Mouse (Mus musculus) hindbrain, embryonic 14.5 days (tissue): Measurements from ENCODE around the gene Ubfd1. TPM values are rescaled to one million over a fixed set of nuclear protein-coding genes. Genes with fewer than 3 reads are reported as not detected.

Source experiments
- ATAC-seq: fragments of 200-750 bp; cut with Nextera tagmentation; 2 replicates; pipeline ENCODE4 v1.8.0; 2017; ENCODE audit warnings: moderate number of reproducible peaks, mild to moderate bottlenecking, moderate TSS enrichment, moderate library complexity; ENCODE audit not compliant: low FRiP score
- DNase-seq: peaks from one replicate; pipeline ENCODE4 v3.0.0-alpha.2; 2015; ENCODE audit warnings: low spot score
- H3K27ac ChIP-seq: fragments of 300-500 bp; sonication (generic); 2 replicates; pipeline ENCODE4 v1.5.1; 2014; ENCODE audit warnings: mild to moderate bottlenecking, moderate library complexity
- H3K27me3 ChIP-seq: fragments of 300-500 bp; sonication (generic); 2 replicates; pipeline ENCODE4 v1.6.1; 2014; ENCODE audit warnings: mild to moderate bottlenecking, low read length, mixed read lengths; ENCODE audit not compliant: control insufficient read depth, insufficient read depth
- H3K36me3 ChIP-seq: fragments of 300-500 bp; sonication (generic); replicated peaks from 2 replicates; pipeline ENCODE4 v1.6.1; 2014; ENCODE audit not compliant: control insufficient read depth, insufficient read depth
- H3K4me1 ChIP-seq: fragments of 300-500 bp; sonication (generic); replicated peaks from 2 replicates; pipeline ENCODE4 v1.6.1; 2014; ENCODE audit warnings: antibody characterized with exemption, low read length, mixed read lengths; ENCODE audit not compliant: control insufficient read depth, insufficient read depth
- H3K4me2 ChIP-seq: fragments of 300-500 bp; sonication (generic); replicated peaks from 2 replicates; pipeline ENCODE4 v1.6.1; 2014; ENCODE audit warnings: mild to moderate bottlenecking, moderate library complexity
- H3K4me3 ChIP-seq: fragments of 300-500 bp; sonication (generic); replicated peaks from 2 replicates; pipeline ENCODE4 v1.5.1; 2014; ENCODE audit warnings: mild to moderate bottlenecking, low read length
- H3K9ac ChIP-seq: fragments of 300-500 bp; sonication (generic); 2 replicates; pipeline ENCODE4 v1.6.1; 2014
- H3K9me3 ChIP-seq: fragments of 300-500 bp; sonication (generic); 2 replicates; pipeline ENCODE4 v1.6.1; 2016; ENCODE audit warnings: low read length; ENCODE audit not compliant: control insufficient read depth
- WGBS: fragments of 180-500 bp; shearing (Covaris S2); extraction: QIAGEN DNeasy Blood & Tissue Kit; methylation state at CpG from one replicate; pipeline ENCODE4 v1.1.7; 2014; 5-methylcytosine and 5-hydroxymethylcytosine counted together
- polyA plus RNA-seq: library from polyadenylated mRNA; unstranded; fragments of >200 nt; fragmentation: Nextera tagmentation; extraction: Ambion mirVana; gene quantifications from 2 replicates; pipeline ENCODE4 v1.2.1, GENCODE M21; 2014

Ubfd1 gene
- polyA plus RNA-seq, 1 experiment from 2014 or later, result 104 TPM

GRCm38 (mm10) chr7:122045181-122045634 lies 21.8 kb upstream of the Ubfd1 start:
- Histone ChIP-seq H3K4me1 (no peaks in the 10 kb centered on the region), H3K4me2 (no peak overlapping the region), H3K4me3 (no peak overlapping the region), H3K36me3 (peaks cover 55% of the 10 kb centered on the region), H3K9ac (no peak overlapping the region), H3K9me3 (no peaks in the 10 kb centered on the region), H3K27me3 (no peaks in the 10 kb centered on the region), H3K27ac (no peak overlapping the region)
- WGBS, result 94% methylated on average over 4 of the region's 4 CpGs
- DNase-seq (no peak), ATAC-seq (no peak)

- ATAC-seq, result no peak
- peaks cover 56% of the 10 kb centered on the region for H3K36me3 ChIP-seq
- WGBS, result 88% methylated on average over 1 of the region's 1 CpGs
- H3K4me3 ChIP-seq, result no peak overlapping the region
- no peaks in the 10 kb centered on the region for H3K4me1 ChIP-seq
- H3K9ac ChIP-seq, result no peak overlapping the region
- no peak overlapping the region for H3K4me2 ChIP-seq
- DNase-seq, result no peak
- H3K9me3 ChIP-seq, result no peaks in the 10 kb centered on the region
- H3K27me3 ChIP-seq, result no peaks in the 10 kb centered on the region
- H3K27ac ChIP-seq, result no peak overlapping the region
Observed at GRCm38 (mm10) chr7:122045711-122046110, 21.3 kb upstream of the Ubfd1 start.

GRCm38 (mm10) chr7:122046813-122047212 lies 20.2 kb upstream of the Ubfd1 start:
- Histone ChIP-seq H3K4me2 (no peak overlapping the region), H3K27ac (no peak overlapping the region), H3K9me3 (no peaks in the 10 kb centered on the region), H3K4me1 (no peaks in the 10 kb centered on the region), H3K4me3 (no peak overlapping the region), H3K9ac (no peak overlapping the region), H3K27me3 (no peaks in the 10 kb centered on the region), H3K36me3 (peaks cover 53% of the 10 kb centered on the region)
- 94% methylated on average over 2 of the region's 2 CpGs for WGBS
- ATAC-seq, result no peak
- DNase-seq, result no peak

- H3K4me2 ChIP-seq, result no peak overlapping the region
- no peak for ATAC-seq
- DNase-seq, result no peak
- H3K27me3 ChIP-seq, result no peaks in the 10 kb centered on the region
- 96% methylated on average over 9 of the region's 9 CpGs for WGBS
- no peak overlapping the region for H3K27ac ChIP-seq
- H3K4me1 ChIP-seq, result no peaks in the 10 kb centered on the region
- H3K4me3 ChIP-seq, result no peak overlapping the region
- H3K36me3 ChIP-seq, result peaks cover 49% of the 10 kb centered on the region
- H3K9ac ChIP-seq, result no peak overlapping the region
- H3K9me3 ChIP-seq, result no peaks in the 10 kb centered on the region
Observed at GRCm38 (mm10) chr7:122048191-122048590, 18.8 kb upstream of the Ubfd1 start.

- H3K9ac ChIP-seq, result no peak overlapping the region
- H3K27me3 ChIP-seq, result no peaks in the 10 kb centered on the region
- H3K4me2 ChIP-seq, result no peak overlapping the region
- H3K4me3 ChIP-seq, result no peak overlapping the region
- peaks cover 58% of the 10 kb centered on the region for H3K36me3 ChIP-seq
- ATAC-seq, result no peak
- H3K27ac ChIP-seq, result no peak overlapping the region
- WGBS, result 93% methylated on average over 1 of the region's 1 CpGs
- DNase-seq, result no peak
- no peaks in the 10 kb centered on the region for H3K4me1 ChIP-seq
- H3K9me3 ChIP-seq, result no peaks in the 10 kb centered on the region
Observed at GRCm38 (mm10) chr7:122050834-122051233, 16.1 kb upstream of the Ubfd1 start.

GRCm38 (mm10) chr7:122056633-122057032 lies 10.3 kb upstream of the Ubfd1 start:
- H3K4me3 ChIP-seq, result no peak overlapping the region
- H3K9ac ChIP-seq, result no peak overlapping the region
- no peak for ATAC-seq
- DNase-seq, result no peak
- no peak overlapping the region for H3K27ac ChIP-seq
- peaks cover 42% of the 10 kb centered on the region for H3K36me3 ChIP-seq
- H3K27me3 ChIP-seq, result no peaks in the 10 kb centered on the region
- WGBS, result 94% methylated on average over 5 of the region's 5 CpGs
- H3K4me2 ChIP-seq, result no peak overlapping the region
- H3K4me1 ChIP-seq, result no peaks in the 10 kb centered on the region
- no peaks in the 10 kb centered on the region for H3K9me3 ChIP-seq

- no peaks in the 10 kb centered on the region for H3K9me3 ChIP-seq
- no peak overlapping the region for H3K9ac ChIP-seq
- ATAC-seq (no peak), DNase-seq (no peak)
- no peak overlapping the region for H3K4me3 ChIP-seq
- WGBS, result 85% methylated on average over 1 of the region's 1 CpGs
- H3K36me3 ChIP-seq, result peaks cover 38% of the 10 kb centered on the region
- H3K4me2 ChIP-seq, result peak overlapping the region; percentile 68
- H3K27ac ChIP-seq, result no peak overlapping the region
- H3K27me3 ChIP-seq, result no peaks in the 10 kb centered on the region
- peaks cover 25% of the 10 kb centered on the region for H3K4me1 ChIP-seq
Observed at GRCm38 (mm10) chr7:122065656-122066055, 1.3 kb upstream of the Ubfd1 start.

- ATAC-seq (no peak), DNase-seq (no peak)
- peak overlapping the region; percentile 91 for H3K27ac ChIP-seq
- H3K4me3 ChIP-seq, result peak overlapping the region; percentile 94
- peak overlapping the region; percentile 96 for H3K9ac ChIP-seq
- H3K27me3 ChIP-seq, result no peaks in the 10 kb centered on the region
- H3K4me1 ChIP-seq, result peaks cover 25% of the 10 kb centered on the region
- peaks cover 39% of the 10 kb centered on the region for H3K36me3 ChIP-seq
- peak overlapping the region; percentile 68 for H3K4me2 ChIP-seq
- WGBS, result 22% methylated on average over 31 of the region's 31 CpGs
- no peaks in the 10 kb centered on the region for H3K9me3 ChIP-seq
Observed at GRCm38 (mm10) chr7:122066102-122066944, 652 bp upstream of the Ubfd1 start.

GRCm38 (mm10) chr7:122067517-122068381 lies 774 bp downstream of the Ubfd1 start:
- Histone ChIP-seq H3K4me3 (peak overlapping the region; percentile 94), H3K27me3 (no peaks in the 10 kb centered on the region), H3K9ac (peak overlapping the region; percentile 96), H3K4me1 (peaks cover 25% of the 10 kb centered on the region), H3K27ac (peak overlapping the region; percentile 91), H3K36me3 (peaks cover 41% of the 10 kb centered on the region), H3K9me3 (no peaks in the 10 kb centered on the region), H3K4me2 (peak overlapping the region; percentile 88)
- DNase-seq (no peak), ATAC-seq (peak; percentile 18)
- WGBS, result 1% methylated on average over 54 of the region's 58 CpGs
